Mouse (Mus musculus): ENCODE results near the gene Aicda.

GRCm38 (mm10) chr6:122561005-122561404, 7.4 kb downstream of the Aicda start:
- TF ChIP-seq CTCF (IDR thresholded peaks at IDR 0.05; ENCODE audit: low read depth) (no peak), EP300 (IDR thresholded peaks at IDR 0.05; ENCODE audit: low read depth) (no peak)

Measured in liver, embryonic 14.5 days (tissue).